Mouse (Mus musculus) 3134 (cell line): Measurements from ENCODE around the gene Tubb4a.
"Not testable (repeated sequence)": the region's sequence is repeated elsewhere in the genome, so short reads cannot be mapped to it uniquely, and the experiment has no call there.

Experiments
- DNase-seq: peaks from one replicate; pipeline ENCODE4 v3.0.0-alpha.2; 2011; ENCODE audit warnings: low spot score; ENCODE audit not compliant: insufficient read length; ENCODE audit errors: extremely low read depth

Gene Tubb4a

GRCm38 (mm10) chr17:57060231-57060801 lies 27.3 kb downstream of the Tubb4a start:
- peak; percentile 92 for DNase-seq

GRCm38 (mm10) chr17:57059486-57059977 lies 28.1 kb downstream of the Tubb4a start, which contains the start of gene Slc25a23:
TSS of gene Slc25a23 (minus strand) at chr17:57059863.
- DNase-seq, result no peak

DNA sequence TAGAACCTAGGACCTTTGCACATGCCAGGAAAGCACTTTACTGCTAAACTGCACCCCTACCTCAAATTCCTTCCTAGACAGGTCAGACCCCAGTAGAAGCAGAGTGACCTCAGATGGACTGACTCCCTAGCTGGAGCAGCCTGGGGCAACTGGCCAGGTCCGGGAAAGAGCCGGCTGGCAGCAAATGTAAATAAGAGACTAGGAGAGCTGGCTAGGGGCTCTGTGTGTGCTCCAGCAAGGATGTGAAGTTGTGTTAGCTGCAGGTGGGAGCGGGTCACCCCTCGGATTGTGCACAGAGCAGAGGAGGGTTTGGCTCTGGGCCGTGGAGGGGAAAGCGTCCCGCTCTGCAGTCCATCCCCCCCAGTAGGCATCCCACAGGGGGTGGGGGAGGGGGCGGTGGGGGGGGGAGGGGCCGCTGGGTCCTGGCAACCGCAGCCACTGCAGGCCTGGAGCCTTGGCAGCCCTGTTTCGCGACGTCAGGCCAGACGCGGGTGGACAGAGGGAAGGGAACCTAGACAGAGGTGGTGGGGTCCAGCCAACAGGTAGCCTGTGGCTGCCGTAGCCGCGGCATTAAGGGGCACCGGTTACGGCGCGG lies 28.6 kb downstream of the Tubb4a start, which contains the start of gene Crb3:
Gene Crb3, plus strand, starts transcription at position 215 of the 595 bp plus-strand sequence.
- DNase-seq, result no peak

GRCm38 (mm10) chr17:57056246-57056645 lies 31.3 kb downstream of the Tubb4a start:
- no peak for DNase-seq

DNA sequence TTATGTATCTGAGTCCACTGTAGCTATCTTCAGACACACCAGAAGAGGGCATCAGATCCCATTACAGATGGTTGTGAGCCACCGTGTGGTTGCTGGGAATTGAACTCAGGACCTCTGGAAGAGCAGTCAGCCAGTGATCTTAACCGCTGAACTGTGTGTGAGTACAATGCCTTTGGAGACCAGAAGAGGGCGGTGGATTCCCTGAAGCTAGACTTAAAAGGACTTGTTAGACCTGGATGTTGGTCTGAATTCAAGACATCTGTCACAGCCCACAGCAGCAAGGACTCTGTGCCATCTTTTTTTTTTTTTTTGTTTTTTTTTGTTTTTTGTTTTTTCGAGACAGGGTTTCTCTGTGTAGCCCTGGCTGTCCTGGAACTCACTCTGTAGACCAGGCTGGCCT lies 35.9 kb downstream of the Tubb4a start:
- DNase-seq, result not testable (repeated sequence)

GRCm38 (mm10) chr17:57048816-57049215 lies 38.8 kb downstream of the Tubb4a start:
- DNase-seq, result no peak

- DNase-seq, result no peak
Measured at GRCm38 (mm10) chr17:57047406-57047805, 40.2 kb downstream of the Tubb4a start.

DNA sequence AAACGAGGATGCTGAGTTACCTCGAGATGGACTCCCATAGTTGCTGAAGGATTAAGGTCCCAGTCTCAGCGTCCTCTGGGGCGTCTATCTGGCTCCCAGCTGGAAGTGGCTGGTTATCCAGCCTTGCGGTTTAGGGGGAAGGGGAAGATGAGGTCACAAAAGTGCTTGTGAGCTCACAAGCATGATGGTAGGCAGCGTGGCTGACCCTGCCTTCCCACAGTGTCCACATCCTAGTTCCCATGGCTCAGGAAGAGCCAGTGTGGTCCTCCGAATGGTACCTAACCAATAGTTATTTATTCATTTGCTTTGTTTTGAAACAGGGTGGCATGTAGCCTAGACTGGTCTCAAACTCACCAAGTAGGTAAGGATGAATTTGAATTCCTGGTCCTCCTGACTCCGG lies 46.0 kb downstream of the Tubb4a start, which contains the start of gene Slc25a41:
Gene Slc25a41, minus strand, starts transcription at position 101 of the 400 bp plus-strand sequence.
- no peak for DNase-seq

DNA sequence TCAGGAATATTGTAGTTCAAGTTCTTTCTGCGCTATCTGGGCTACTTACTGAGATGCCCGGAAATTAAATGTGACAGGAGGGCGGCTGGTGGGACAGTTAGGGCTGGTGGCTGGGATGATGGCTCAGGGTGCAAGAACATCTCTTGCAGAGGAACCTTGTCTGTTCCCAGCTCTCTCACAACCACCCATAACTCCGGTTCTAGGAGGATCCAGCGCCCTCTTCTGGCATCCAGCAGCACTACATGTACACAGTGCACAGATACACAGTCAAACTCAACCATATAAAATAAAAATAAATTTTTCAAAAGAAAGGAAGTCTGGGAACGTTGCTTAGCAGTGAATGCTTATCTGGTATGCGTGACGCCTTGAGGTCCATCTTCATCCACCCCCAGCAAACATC lies 48.6 kb downstream of the Tubb4a start:
- no peak for DNase-seq

- DNase-seq, result no peak
Measured at GRCm38 (mm10) chr17:57032854-57033253, 54.7 kb downstream of the Tubb4a start.

GRCm38 (mm10) chr17:57031661-57032420 lies 55.7 kb downstream of the Tubb4a start:
- peak; percentile 99 for DNase-seq

- no peak for DNase-seq
Measured at GRCm38 (mm10) chr17:57030931-57031660, 56.5 kb downstream of the Tubb4a start, which contains the start of gene Khsrp. TSS of gene Khsrp (minus strand) at chr17:57031522.
